Mouse (Mus musculus): Measurements from ENCODE around the gene Ift81. TPM values are rescaled to one million over a fixed set of nuclear protein-coding genes. Genes with fewer than 3 reads are reported as not detected.

Ift81 gene
- polyA plus RNA-seq, 1 experiment = 0.72 TPM

GRCm38 (mm10) chr5:122555107-122555506 is 59.2 kb downstream of the Ift81 start:
- WGBS = 84% methylated on average over 2 of the region's 2 CpGs
- no peak for DNase-seq (ENCODE audit: low read depth, low spot score)

- DNase-seq (ENCODE audit: low read depth, low spot score) = no peak
- WGBS = 62% methylated on average over 9 of the region's 9 CpGs
Measured at GRCm38 (mm10) chr5:122552638-122553037, 61.7 kb downstream of the Ift81 start.

GRCm38 (mm10) chr5:122550460-122550859 is 63.9 kb downstream of the Ift81 start:
- DNase-seq (ENCODE audit: low read depth, low spot score) = peak; percentile 46
- WGBS = 11% methylated on average over 8 of the region's 8 CpGs

- 15% methylated on average over 6 of the region's 6 CpGs for WGBS
- DNase-seq (ENCODE audit: low read depth, low spot score) = peak; percentile 84
Measured at GRCm38 (mm10) chr5:122548671-122549070, 65.6 kb downstream of the Ift81 start.

GRCm38 (mm10) chr5:122547810-122548209 is 66.5 kb downstream of the Ift81 start:
- DNase-seq (ENCODE audit: low read depth, low spot score) = no peak
- 44% methylated on average over 6 of the region's 6 CpGs for WGBS

- 23% methylated on average over 7 of the region's 7 CpGs for WGBS
- DNase-seq (ENCODE audit: low read depth, low spot score) = peak; percentile 55
Measured at GRCm38 (mm10) chr5:122547251-122547714, 67.0 kb downstream of the Ift81 start.

GRCm38 (mm10) chr5:122543392-122543791 is 70.9 kb downstream of the Ift81 start:
- no peak for DNase-seq (ENCODE audit: low read depth, low spot score)
- 84% methylated on average over 6 of the region's 6 CpGs for WGBS

GRCm38 (mm10) chr5:122541871-122542270 is 72.4 kb downstream of the Ift81 start:
- 34% methylated on average over 8 of the region's 8 CpGs for WGBS
- no peak for DNase-seq (ENCODE audit: low read depth, low spot score)

GRCm38 (mm10) chr5:122538077-122538476 is 76.2 kb downstream of the Ift81 start:
- WGBS = 89% methylated on average over 11 of the region's 11 CpGs
- DNase-seq (ENCODE audit: low read depth, low spot score) = no peak

- WGBS = 93% methylated on average over 5 of the region's 5 CpGs
- no peak for DNase-seq (ENCODE audit: low read depth, low spot score)
Measured at GRCm38 (mm10) chr5:122537654-122538053, 76.7 kb downstream of the Ift81 start.

GRCm38 (mm10) chr5:122533884-122534283 is 80.4 kb downstream of the Ift81 start:
- WGBS = 72% methylated on average over 8 of the region's 8 CpGs
- DNase-seq (ENCODE audit: low read depth, low spot score) = no peak

GRCm38 (mm10) chr5:122529913-122530604 is 84.3 kb downstream of the Ift81 start:
- no peak for DNase-seq (ENCODE audit: low read depth, low spot score)
- WGBS = 29% methylated on average over 9 of the region's 9 CpGs

GRCm38 (mm10) chr5:122529316-122529715 is 85.0 kb downstream of the Ift81 start:
- WGBS = 18% methylated on average over 3 of the region's 3 CpGs

GRCm38 (mm10) chr5:122528591-122528990 is 85.7 kb downstream of the Ift81 start:
- DNase-seq (ENCODE audit: low read depth, low spot score) = no peak
- WGBS = 57% methylated on average over 3 of the region's 3 CpGs

More at GRCm38 (mm10) chr5:122529316-122529715, 85.0 kb downstream of the Ift81 start:
- DNase-seq (ENCODE audit: low read depth, low spot score) = no peak

- no peak for DNase-seq (ENCODE audit: low read depth, low spot score)
- WGBS = 24% methylated on average over 11 of the region's 11 CpGs
Measured at GRCm38 (mm10) chr5:122527761-122528160, 86.6 kb downstream of the Ift81 start.

- no peak for DNase-seq (ENCODE audit: low read depth, low spot score)
Measured at GRCm38 (mm10) chr5:122526878-122527730, 87.2 kb downstream of the Ift81 start.

GRCm38 (mm10) chr5:122526405-122526804 is 87.9 kb downstream of the Ift81 start:
- WGBS = 38% methylated on average over 9 of the region's 9 CpGs
- DNase-seq (ENCODE audit: low read depth, low spot score) = no peak

More at GRCm38 (mm10) chr5:122526878-122527730, 87.2 kb downstream of the Ift81 start:
- 25% methylated on average over 15 of the region's 15 CpGs for WGBS

GRCm38 (mm10) chr5:122525238-122525931 is 88.9 kb downstream of the Ift81 start:
- 63% methylated on average over 14 of the region's 14 CpGs for WGBS
- DNase-seq (ENCODE audit: low read depth, low spot score) = no peak

- no peak for DNase-seq (ENCODE audit: low read depth, low spot score)
- 18% methylated on average over 4 of the region's 4 CpGs for WGBS
Measured at GRCm38 (mm10) chr5:122524854-122525237, 89.5 kb downstream of the Ift81 start.

GRCm38 (mm10) chr5:122524244-122524643 is 90.1 kb downstream of the Ift81 start:
- WGBS = 88% methylated on average over 3 of the region's 3 CpGs
- DNase-seq (ENCODE audit: low read depth, low spot score) = no peak

Data from large intestine, adult 2 months (tissue).